Mouse (Mus musculus) lung, adult 2 months (tissue): ENCODE measurements at regions not wholly inside any gene's neighbourhood (a gene's known extent, or its start where the extent isn't known, plus 50 kb on each side); places are given as distances from the start of the nearest gene placed in this dataset.

Experiments
- DNase-seq: peaks from one replicate; pipeline ENCODE4 v3.0.0; 2022
- H3K4me1 ChIP-seq: fragments of 200-500 bp; 2 replicates; pipeline ENCODE4 v1.6.1; 2011; ENCODE audit warnings: low read length; ENCODE audit not compliant: control insufficient read depth, insufficient read depth
- H3K4me3 ChIP-seq: fragments of 200-500 bp; replicated peaks from 2 replicates; pipeline ENCODE3; 2011; ENCODE audit warnings: low read depth, mild to moderate bottlenecking, control low read depth, low read length; ENCODE audit errors: extremely low read depth
- CTCF ChIP-seq: fragments of 200-500 bp; IDR thresholded peaks from 2 replicates; pipeline ENCODE4 v1.5.1; 2011; ENCODE audit warnings: mild to moderate bottlenecking, low read length, control low read depth; ENCODE audit not compliant: insufficient read depth
- POLR2A ChIP-seq: fragments of 200-500 bp; IDR thresholded peaks from 2 replicates; pipeline ENCODE4 v1.6.1; 2011; ENCODE audit warnings: low read depth, mild to moderate bottlenecking, control low read depth, low read length, borderline replicate concordance; ENCODE audit errors: extremely low read depth
- WGBS: fragments of 180-500 bp; shearing (Covaris S2); methylation state at CpG from one replicate; pipeline ENCODE4 v1.1.7; 2018; 5-methylcytosine and 5-hydroxymethylcytosine counted together

DNA sequence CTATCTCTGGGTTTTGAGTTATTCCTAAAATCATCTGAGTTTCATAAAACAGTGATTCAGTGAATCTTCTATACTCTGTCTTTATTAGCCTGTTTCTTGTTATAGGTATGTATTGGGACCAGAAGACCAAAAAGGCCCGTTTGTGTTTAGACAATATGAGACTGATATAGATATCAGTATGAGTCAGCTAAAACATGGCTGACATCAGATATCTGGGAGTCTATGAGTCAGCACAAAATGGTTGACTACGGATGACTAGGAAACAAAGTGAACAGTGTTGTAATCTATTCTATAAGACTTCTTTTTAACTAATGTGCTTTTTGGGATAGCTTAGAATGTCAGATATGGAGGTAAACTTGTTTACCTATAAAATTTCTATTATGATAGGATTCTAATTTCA lies 305.2 kb upstream of the Epha4 start:
- Histone ChIP-seq H3K4me1 (no peaks in the 10 kb centered on the region), H3K4me3 (no peak overlapping the region)
- TF ChIP-seq CTCF (no peak), POLR2A (no peak)
- no peak for DNase-seq
- WGBS: 76% methylated on average over 2 of the region's 2 CpGs

DNA sequence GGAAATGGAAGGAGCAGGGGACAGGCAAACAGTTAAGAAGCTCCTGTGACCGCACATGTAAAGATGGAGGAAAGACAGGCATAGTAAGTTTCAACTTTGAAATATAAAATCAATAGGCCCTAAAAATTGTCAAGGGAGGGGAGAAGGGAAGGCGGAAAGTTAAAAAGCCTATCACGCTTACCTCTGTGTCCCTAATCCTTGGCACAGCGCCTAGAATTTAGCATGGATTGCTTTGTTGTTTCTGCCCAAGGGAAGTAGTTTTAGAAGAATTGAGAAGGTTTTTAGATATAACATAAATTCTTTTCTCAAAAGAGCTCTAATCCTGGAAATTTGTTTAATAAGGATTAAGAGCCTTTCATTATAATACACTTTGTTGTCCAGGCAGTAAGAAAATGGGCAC lies 300.6 kb upstream of the Epha4 start:
- no peak for DNase-seq
- H3K4me1 ChIP-seq: no peaks in the 10 kb centered on the region
- no peak overlapping the region for H3K4me3 ChIP-seq
- no peak for TF ChIP-seq POLR2A
- 88% methylated on average over 4 of the region's 4 CpGs for WGBS

DNA sequence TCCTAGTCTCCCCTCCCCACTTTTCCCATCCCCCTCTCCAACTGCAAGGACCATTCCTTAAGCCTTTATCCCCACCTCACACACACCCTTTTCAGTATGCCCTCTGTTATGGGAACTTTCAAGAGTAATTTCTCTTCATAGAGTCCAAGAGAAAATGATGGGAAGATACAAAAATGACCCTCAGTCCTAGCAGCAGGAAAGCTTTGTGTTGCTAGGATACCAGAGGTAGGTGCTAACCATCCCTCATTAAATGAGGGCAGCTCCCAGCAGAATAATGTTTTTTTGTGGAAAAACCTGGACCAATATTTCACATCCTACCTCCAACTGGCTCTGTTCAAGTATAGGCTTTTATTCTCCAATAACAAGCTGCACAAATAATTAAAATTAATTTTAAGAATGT lies 296.7 kb upstream of the Epha4 start:
- no peak for DNase-seq
- TF ChIP-seq CTCF: no peak
- H3K4me1 ChIP-seq: no peaks in the 10 kb centered on the region
- no peak overlapping the region for H3K4me3 ChIP-seq

GRCm38 (mm10) chr1:77790974-77791373 lies 276.1 kb upstream of the Epha4 start:
- H3K4me1 ChIP-seq: no peaks in the 10 kb centered on the region
- WGBS: 75% methylated on average over 6 of the region's 6 CpGs
- DNase-seq: no peak

GRCm38 (mm10) chr1:77754326-77754725 lies 239.4 kb upstream of the Epha4 start:
- no peak overlapping the region for H3K4me3 ChIP-seq
- no peaks in the 10 kb centered on the region for H3K4me1 ChIP-seq
- WGBS: 47% methylated on average over 3 of the region's 3 CpGs
- no peak for DNase-seq
- TF ChIP-seq CTCF: no peak

More at GRCm38 (mm10) chr1:77790974-77791373, 276.1 kb upstream of the Epha4 start:
- H3K4me3 ChIP-seq: no peak overlapping the region
- TF ChIP-seq CTCF (no peak), POLR2A (no peak)

- 49% methylated on average over 2 of the region's 2 CpGs for WGBS
- no peak for TF ChIP-seq CTCF
- no peak for TF ChIP-seq POLR2A
- H3K4me3 ChIP-seq: no peak overlapping the region
- DNase-seq: no peak
- H3K4me1 ChIP-seq: no peaks in the 10 kb centered on the region
Observed at GRCm38 (mm10) chr1:77748483-77749465, 233.9 kb upstream of the Epha4 start.

DNA sequence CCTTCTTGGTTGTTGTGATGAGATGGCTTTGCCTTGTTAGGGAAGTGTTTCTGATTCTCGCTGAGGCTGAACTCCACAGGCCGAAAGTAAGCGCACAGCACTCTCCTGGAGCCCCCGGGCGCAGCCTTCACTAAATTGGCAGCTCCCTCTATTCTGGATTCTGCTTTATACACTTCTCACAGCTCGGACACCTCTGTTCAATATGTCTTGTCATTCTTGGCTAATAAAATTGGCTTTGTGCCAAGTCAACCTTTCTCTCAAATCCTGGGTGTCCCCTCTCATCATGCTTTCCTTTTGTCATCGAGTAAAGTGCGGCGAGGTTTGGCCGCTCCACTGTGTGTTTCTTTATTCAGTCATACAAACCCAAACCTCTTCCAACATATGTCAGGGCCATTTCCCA lies 217.2 kb upstream of the Epha4 start:
- Histone ChIP-seq H3K4me1 (no peaks in the 10 kb centered on the region), H3K4me3 (no peak overlapping the region)
- no peak for TF ChIP-seq CTCF
- TF ChIP-seq POLR2A: no peak
- WGBS: 86% methylated on average over 10 of the region's 10 CpGs
- DNase-seq: no peak

- Histone ChIP-seq H3K4me3 (no peak overlapping the region), H3K4me1 (no peaks in the 10 kb centered on the region)
- TF ChIP-seq POLR2A: no peak
- no peak for TF ChIP-seq CTCF
- 82% methylated on average over 2 of the region's 2 CpGs for WGBS
- no peak for DNase-seq
Observed at GRCm38 (mm10) chr1:77727561-77727960, 212.7 kb upstream of the Epha4 start.

GRCm38 (mm10) chr1:77723246-77723645 lies 208.4 kb upstream of the Epha4 start:
- H3K4me1 ChIP-seq: no peaks in the 10 kb centered on the region
- TF ChIP-seq CTCF (no peak), POLR2A (no peak)
- no peak for DNase-seq
- no peak overlapping the region for H3K4me3 ChIP-seq
- 85% methylated on average over 8 of the region's 8 CpGs for WGBS

DNA sequence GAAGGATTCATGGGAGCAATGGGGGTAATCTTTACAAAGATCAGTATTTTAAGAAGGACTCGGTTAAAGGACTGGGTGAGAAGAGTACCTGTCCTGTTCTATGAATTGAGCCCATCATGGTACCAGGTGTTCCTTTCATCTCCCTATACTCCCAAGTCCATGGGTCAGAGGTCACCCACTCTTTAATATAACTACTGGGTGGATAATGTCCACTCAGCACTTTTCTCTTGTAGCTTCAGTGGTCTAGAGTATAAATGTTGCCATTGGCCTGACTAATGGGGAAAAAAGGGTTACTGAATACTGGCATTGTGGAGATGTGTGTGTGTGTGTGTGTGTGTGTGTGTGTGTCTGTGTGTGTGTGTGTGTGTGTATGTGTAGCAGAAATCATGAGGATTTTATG lies 206.0 kb upstream of the Epha4 start:
- no peak for DNase-seq
- 88% methylated on average over 1 of the region's 1 CpGs for WGBS
- TF ChIP-seq CTCF (no peak), POLR2A (no peak)
- Histone ChIP-seq H3K4me3 (no peak overlapping the region), H3K4me1 (no peaks in the 10 kb centered on the region)

DNA sequence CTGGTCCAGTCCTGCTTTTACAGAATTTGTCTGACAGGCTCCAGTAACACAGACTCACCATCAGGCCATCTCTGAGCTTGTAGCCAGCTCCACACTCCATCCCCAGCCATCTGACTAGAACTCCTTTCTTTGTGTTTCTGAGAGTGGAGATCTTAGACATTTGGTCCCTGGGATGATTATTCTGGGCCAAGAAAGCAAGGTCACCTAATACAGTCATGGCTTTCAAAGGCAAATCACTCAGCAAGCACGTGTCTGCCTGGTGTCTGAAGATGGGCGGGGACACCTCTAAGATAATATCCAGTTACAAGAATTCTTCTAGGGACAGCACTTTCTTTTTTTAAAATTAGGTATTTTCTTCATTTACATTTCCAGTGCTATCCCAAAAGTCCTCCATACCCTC lies 198.1 kb upstream of the Epha4 start:
- WGBS: 61% methylated on average over 2 of the region's 2 CpGs
- no peak for DNase-seq
- TF ChIP-seq POLR2A (no peak), CTCF (no peak)
- Histone ChIP-seq H3K4me1 (no peaks in the 10 kb centered on the region), H3K4me3 (no peak overlapping the region)
